Mouse (Mus musculus) ES-E14 (cell line): Measurements from ENCODE around the gene Calhm6.

Source experiments
- CHD2 ChIP-seq: IDR thresholded peaks from 2 replicates; pipeline ENCODE4 v1.6.1; 2014; ENCODE audit warnings: mild to moderate bottlenecking, low read depth, low read length, inconsistent platforms
- HCFC1 ChIP-seq: IDR thresholded peaks from 2 replicates; pipeline ENCODE4 v1.6.1; 2012; ENCODE audit warnings: low read length, inconsistent platforms, borderline replicate concordance; ENCODE audit not compliant: insufficient read depth
- MAFK ChIP-seq: IDR thresholded peaks from 2 replicates; pipeline ENCODE4 v1.6.1; 2014; ENCODE audit warnings: mild to moderate bottlenecking, low read depth, low read length, inconsistent platforms; ENCODE audit not compliant: insufficient read depth
- ZC3H11A ChIP-seq: IDR thresholded peaks from 2 replicates; pipeline ENCODE4 v1.6.1; 2012; ENCODE audit warnings: low read depth, mild to moderate bottlenecking, inconsistent platforms, low read length, borderline replicate concordance

DNA sequence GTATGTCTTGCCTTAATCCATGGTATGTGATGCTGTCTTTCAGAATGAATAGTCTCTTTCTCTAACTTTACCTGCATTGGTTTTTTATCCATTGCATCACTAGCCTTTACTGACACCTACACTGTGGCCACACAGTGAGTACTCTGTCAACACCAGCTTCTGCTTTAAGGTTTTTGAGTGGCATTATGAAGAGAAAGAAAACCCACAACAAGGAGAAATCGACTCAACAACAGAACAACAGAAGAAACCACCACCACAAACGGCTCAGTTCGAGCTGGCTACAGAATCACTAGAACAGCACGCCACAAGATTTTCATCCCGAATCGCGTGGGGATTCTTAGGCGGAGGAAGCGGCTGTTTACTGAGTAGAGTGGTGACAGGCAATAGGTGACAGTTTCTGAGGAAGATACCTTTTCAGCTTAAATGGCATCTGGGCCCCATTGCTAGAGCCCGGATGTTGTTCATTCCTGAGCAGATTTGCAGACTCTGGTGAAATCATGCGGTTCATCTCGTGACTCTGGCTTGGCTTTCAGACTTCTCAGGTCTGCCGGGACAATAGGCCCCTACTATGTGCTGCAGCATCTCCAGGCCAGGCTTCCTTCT lies 16.8 kb downstream of the Calhm6 start:
- TF ChIP-seq CHD2 (no peak), HCFC1 (no peak), ZC3H11A (no peak), MAFK (no peak)
